Mouse (Mus musculus) lung, postnatal 0 days (tissue): ENCODE data around the gene Gfod2.
A peak's percentile ranks its signal among the peaks of the same experiment; 100 is the strongest.

ENCODE experiments used
- CTCF ChIP-seq: IDR thresholded peaks from 2 replicates; pipeline ENCODE4 v1.5.1; 2016; ENCODE audit warnings: antibody characterized with exemption, mild to moderate bottlenecking
- EP300 ChIP-seq: IDR thresholded peaks from 2 replicates; pipeline ENCODE4 v1.6.1; 2016; ENCODE audit warnings: antibody characterized with exemption, mild to moderate bottlenecking, control low read depth

GRCm38 (mm10) chr8:105770609-105771008 lies 12.1 kb upstream of the Gfod2 start:
- peak; percentile 78 for TF ChIP-seq CTCF
- no peak for TF ChIP-seq EP300
